Mouse (Mus musculus): ENCODE data around the gene Notch2.

DNA sequence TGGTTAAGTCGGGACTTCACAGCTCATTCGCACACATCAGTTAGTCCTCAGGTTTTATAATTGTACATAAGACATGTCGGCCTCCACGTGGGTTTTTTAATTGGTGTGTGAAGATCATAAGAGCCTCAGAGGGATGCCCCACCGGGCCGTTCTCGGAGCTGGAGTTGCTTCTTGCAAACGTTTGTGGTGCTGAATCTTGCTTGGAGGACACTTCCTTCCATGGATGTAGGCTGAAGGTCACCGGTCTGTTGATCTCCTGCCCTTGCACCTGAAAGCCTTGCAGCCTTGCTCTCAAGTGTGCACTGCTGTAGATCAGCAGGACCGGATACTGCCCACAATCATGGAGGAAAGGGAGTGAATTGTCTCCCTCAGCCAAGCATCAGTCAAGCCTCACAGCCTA is 137.7 kb downstream of the Notch2 start:
- no peak for TF ChIP-seq CTCF (IDR thresholded peaks at IDR 0.05; ENCODE audit: control insufficient read depth, insufficient read depth, insufficient replicate concordance, low read depth, low read length)
- no peak for TF ChIP-seq POLR2A (IDR thresholded peaks at IDR 0.05; ENCODE audit: control insufficient read depth, low read depth, low read length)

Measured in testis, adult 2 months (tissue).